Mouse (Mus musculus): Measurements from ENCODE around the gene Coro2a. TPM values are rescaled to one million over a fixed set of nuclear protein-coding genes. Genes with fewer than 3 reads are reported as not detected.
A peak's percentile ranks its signal among the peaks of the same experiment; 100 is the strongest.

Coro2a gene
- polyA plus RNA-seq, 1 experiment from 2014 or later = 6.8 TPM

DNA sequence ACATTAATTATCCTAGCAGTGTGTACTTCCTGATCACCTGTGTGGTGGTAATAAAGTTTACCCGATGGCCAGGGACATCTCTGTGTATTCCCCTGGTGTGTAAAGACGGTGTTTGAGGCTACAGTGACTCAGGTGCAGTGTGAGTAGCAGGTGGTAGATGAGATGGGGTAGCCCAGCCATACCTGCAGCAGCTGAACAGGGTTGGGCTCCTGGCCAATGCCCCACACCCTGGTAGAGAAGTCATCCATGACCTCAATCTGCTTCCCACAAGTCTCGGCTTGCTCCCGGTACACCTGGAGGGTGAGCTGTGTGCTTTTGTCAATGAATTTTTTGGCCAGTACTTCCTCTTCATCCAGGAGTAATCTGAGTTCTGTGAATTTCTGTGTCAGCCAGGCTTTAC lies 78.7 kb downstream of the Coro2a start:
- Histone ChIP-seq H3K4me1 (ENCODE audit: control insufficient read depth, insufficient read depth, low read length) (no peaks in the 10 kb centered on the region), H3K4me2 (replicated peaks; ENCODE audit: low read depth, low read length) (no peak overlapping the region), H3K36me3 (ENCODE audit: control insufficient read depth, insufficient read depth, low read length) (no peaks in the 10 kb centered on the region), H3K9ac (ENCODE audit: low read depth, low read length) (no peak overlapping the region), H3K27ac (ENCODE audit: low read depth, low read length) (no peak overlapping the region), H3K4me3 (ENCODE audit: low read length) (no peak overlapping the region), H3K27me3 (ENCODE audit: control insufficient read depth, insufficient read depth, low read length) (no peaks in the 10 kb centered on the region), H3K9me3 (ENCODE audit: control insufficient read depth, low read length) (no peaks in the 10 kb centered on the region)
- no peak for ATAC-seq (ENCODE audit: low FRiP score, low TSS enrichment)
- WGBS = 75% methylated on average over 4 of the region's 4 CpGs

DNA sequence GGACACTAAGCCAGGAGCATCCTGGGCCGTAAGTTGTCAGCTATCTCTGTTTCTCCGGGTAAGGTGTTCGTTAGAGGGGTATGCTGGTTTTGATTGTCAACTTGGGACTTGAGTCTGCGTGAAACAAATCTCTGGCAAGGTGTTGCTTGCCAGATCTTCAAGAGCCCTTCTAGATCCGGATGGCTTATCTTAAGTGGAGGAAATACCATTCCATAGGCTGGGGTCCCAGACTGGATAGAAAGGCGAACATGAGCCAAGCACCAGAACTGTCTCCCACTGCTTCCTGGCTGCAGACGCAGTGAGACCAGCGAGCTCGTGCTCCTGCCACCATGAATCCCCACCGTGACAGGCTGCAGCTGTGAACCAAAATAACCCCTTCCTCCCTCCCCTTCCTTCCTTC lies 80.5 kb downstream of the Coro2a start:
- Histone ChIP-seq H3K4me2 (replicated peaks; ENCODE audit: low read depth, low read length) (no peak overlapping the region), H3K27me3 (ENCODE audit: control insufficient read depth, insufficient read depth, low read length) (no peaks in the 10 kb centered on the region), H3K27ac (ENCODE audit: low read depth, low read length) (no peak overlapping the region), H3K9ac (ENCODE audit: low read depth, low read length) (no peak overlapping the region), H3K4me1 (ENCODE audit: control insufficient read depth, insufficient read depth, low read length) (no peaks in the 10 kb centered on the region), H3K9me3 (ENCODE audit: control insufficient read depth, low read length) (no peaks in the 10 kb centered on the region), H3K4me3 (ENCODE audit: low read length) (no peak overlapping the region), H3K36me3 (ENCODE audit: control insufficient read depth, insufficient read depth, low read length) (no peaks in the 10 kb centered on the region)
- ATAC-seq (ENCODE audit: low FRiP score, low TSS enrichment) = no peak
- 77% methylated on average over 10 of the region's 10 CpGs for WGBS

DNA sequence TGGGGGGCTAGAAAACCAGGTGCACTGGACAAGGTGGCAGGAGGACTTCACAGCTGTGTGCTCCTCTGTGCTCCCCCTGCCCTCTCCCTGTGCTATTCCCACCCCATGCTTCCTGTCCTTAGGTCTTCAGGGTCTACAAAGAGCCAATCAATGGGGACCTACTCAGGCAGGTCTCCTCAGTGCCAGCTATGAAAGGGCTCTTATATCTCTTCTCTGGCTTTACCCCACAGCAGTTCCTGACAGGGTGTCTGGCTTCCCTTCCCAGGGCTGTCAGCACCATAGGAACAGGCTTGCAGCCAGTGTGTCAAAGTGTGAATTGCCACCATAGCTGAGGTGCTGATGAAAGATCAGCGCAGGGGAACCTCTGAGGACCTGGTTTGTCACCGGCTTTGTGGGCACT lies 81.5 kb downstream of the Coro2a start:
- Histone ChIP-seq H3K4me3 (ENCODE audit: low read length) (no peak overlapping the region), H3K4me2 (replicated peaks; ENCODE audit: low read depth, low read length) (no peak overlapping the region), H3K36me3 (ENCODE audit: control insufficient read depth, insufficient read depth, low read length) (no peaks in the 10 kb centered on the region), H3K9ac (ENCODE audit: low read depth, low read length) (no peak overlapping the region), H3K27me3 (ENCODE audit: control insufficient read depth, insufficient read depth, low read length) (no peaks in the 10 kb centered on the region), H3K4me1 (ENCODE audit: control insufficient read depth, insufficient read depth, low read length) (no peaks in the 10 kb centered on the region), H3K9me3 (ENCODE audit: control insufficient read depth, low read length) (no peaks in the 10 kb centered on the region), H3K27ac (ENCODE audit: low read depth, low read length) (no peak overlapping the region)
- WGBS = 82% methylated on average over 2 of the region's 2 CpGs
- ATAC-seq (ENCODE audit: low FRiP score, low TSS enrichment) = no peak

DNA sequence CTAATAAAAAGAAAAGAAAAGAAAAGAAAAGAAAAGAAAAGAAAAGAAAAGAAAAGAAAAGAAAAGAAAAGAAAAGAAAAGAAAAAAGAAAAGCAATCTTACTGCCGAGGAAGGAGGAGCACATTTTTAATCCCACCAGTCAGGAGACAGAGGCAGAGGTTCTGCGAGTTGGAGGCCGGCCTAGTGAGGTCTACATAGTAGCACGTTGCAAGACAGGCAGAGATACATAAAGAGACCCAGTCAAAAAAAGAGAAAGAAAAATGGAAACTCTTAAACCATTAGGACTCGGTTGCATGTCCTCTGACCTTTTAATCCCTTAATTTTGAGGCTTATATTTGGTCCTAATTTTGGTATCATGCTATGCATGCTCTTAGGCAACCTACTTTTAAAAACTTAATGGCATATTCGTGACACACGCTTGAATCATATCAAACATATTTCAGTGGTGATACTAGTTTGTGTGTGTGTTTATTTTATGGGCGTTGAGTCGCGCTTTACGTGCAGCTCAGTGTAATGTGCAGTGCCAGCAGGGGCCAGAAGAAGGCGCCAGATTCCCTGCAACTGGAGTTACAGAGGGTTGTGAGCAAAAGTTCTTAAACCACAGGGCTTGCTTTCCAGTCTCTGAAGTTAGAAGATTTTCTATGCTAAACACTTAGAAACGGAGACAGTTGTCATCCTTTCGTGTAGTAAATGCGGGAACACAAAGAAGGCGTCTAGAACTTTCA lies 94.1 kb downstream of the Coro2a start:
- Histone ChIP-seq H3K4me2 (replicated peaks; ENCODE audit: low read depth, low read length) (peak overlapping the region; percentile 93), H3K36me3 (ENCODE audit: control insufficient read depth, insufficient read depth, low read length) (peaks cover 9% of the 10 kb centered on the region; the same call in 1 of the 2 replicates), H3K4me3 (ENCODE audit: low read length) (peak overlapping the region; percentile 60), H3K27me3 (ENCODE audit: control insufficient read depth, insufficient read depth, low read length) (peaks cover 5% of the 10 kb centered on the region; the same call in 1 of the 2 replicates), H3K27ac (ENCODE audit: low read depth, low read length) (no peak overlapping the region), H3K9me3 (ENCODE audit: control insufficient read depth, low read length) (no peaks in the 10 kb centered on the region), H3K4me1 (ENCODE audit: control insufficient read depth, insufficient read depth, low read length) (peaks cover 3% of the 10 kb centered on the region; the same call in 1 of the 2 replicates), H3K9ac (ENCODE audit: low read depth, low read length) (no peak overlapping the region)
- peak; percentile 69 for ATAC-seq (ENCODE audit: low FRiP score, low TSS enrichment)
- 11% methylated on average over 16 of the region's 16 CpGs for WGBS

DNA sequence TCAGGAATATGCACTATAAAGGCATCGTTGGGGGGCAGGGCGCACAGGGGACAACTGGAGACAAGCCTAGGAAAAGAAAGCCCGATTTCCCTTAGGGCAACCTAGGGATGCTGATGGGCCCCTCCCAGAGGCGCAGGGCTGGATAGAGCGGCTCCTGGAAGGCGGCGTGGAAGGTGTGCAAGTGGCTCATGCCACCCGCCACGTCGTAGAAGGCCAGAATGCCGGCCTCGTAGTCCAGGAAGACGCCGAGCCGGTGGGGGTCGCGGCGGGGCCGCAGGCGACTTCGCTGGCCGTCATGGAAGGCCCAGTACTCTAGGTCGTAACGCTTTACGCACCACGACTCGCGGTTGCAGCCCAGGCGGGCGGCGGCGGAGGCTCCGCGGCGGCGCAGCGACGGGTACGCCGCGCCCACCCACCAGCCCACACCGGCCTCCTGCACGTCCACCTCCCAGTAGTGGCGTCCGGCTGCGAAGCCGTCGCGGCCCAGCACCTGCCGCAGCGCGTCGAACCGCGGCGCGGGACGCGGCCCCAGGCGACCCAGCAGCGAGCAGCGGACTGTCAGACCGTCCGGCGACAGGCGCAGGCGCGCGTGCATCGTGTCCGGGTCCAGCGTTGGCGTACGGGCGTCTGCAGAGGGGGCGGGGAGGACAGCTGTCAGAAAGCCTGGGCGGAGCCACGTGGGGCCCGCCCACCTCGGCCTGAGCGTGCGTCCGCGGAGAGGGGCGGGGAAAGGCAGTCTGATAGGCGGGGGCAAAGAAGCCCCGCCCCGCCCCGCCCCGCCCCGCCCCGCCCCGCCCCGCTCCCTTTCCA lies 95.0 kb downstream of the Coro2a start:
- H3K4me1 ChIP-seq (ENCODE audit: control insufficient read depth, insufficient read depth, low read length) = peaks cover 3% of the 10 kb centered on the region; the same call in 1 of the 2 replicates
- H3K36me3 ChIP-seq (ENCODE audit: control insufficient read depth, insufficient read depth, low read length) = peaks cover 17% of the 10 kb centered on the region; the same call in 1 of the 2 replicates
- peak overlapping the region; percentile 50 for H3K9ac ChIP-seq (ENCODE audit: low read depth, low read length)
- H3K4me3 ChIP-seq (ENCODE audit: low read length) = peak overlapping the region; percentile 60
- H3K27me3 ChIP-seq (ENCODE audit: control insufficient read depth, insufficient read depth, low read length) = peaks cover 5% of the 10 kb centered on the region; the same call in 1 of the 2 replicates
- WGBS = under 1% methylated on average over 81 of the region's 94 CpGs
- H3K27ac ChIP-seq (ENCODE audit: low read depth, low read length) = no peak overlapping the region; the same call in 1 of the 2 replicates
- peak overlapping the region; percentile 93 for H3K4me2 ChIP-seq (replicated peaks; ENCODE audit: low read depth, low read length)
- H3K9me3 ChIP-seq (ENCODE audit: control insufficient read depth, low read length) = no peaks in the 10 kb centered on the region
- ATAC-seq (ENCODE audit: low FRiP score, low TSS enrichment) = peak; percentile 96

DNA sequence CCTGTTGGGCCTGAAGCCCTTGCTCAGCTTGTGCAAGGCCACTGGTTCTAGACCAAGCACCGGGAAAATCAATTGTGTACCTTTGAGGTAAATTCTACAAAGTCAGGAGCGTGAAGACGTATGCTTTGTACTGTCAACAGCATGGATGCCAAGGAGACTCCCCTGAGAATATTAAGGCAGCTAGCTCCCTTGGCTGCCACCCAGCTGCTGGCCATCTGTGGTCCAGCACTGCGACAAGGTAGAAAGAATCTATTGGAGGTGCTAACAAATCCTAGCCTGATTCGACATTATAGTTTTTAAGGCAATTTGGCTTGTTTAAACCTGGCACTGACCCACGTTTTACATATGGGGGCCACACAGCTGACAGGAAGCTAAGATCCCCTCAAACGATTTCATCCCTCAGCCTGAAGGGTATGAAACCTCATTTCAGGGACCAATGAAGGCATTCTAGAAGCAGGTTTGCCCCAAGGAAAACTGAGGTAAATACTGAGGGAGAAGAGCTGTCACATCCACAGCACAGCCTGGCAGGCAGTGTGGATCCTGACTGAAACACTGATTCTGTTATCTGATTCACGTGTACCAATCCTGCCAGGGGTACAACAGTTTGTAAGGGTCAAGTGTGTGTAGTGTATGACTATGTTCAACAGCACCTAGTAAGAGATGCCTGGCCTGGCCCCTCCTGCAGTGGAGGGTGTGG lies 96.5 kb downstream of the Coro2a start:
- Histone ChIP-seq H3K27me3 (ENCODE audit: control insufficient read depth, insufficient read depth, low read length) (peaks cover 5% of the 10 kb centered on the region; the same call in 1 of the 2 replicates), H3K4me3 (ENCODE audit: low read length) (no peak overlapping the region), H3K9me3 (ENCODE audit: control insufficient read depth, low read length) (no peaks in the 10 kb centered on the region), H3K27ac (ENCODE audit: low read depth, low read length) (no peak overlapping the region), H3K4me2 (replicated peaks; ENCODE audit: low read depth, low read length) (no peak overlapping the region), H3K9ac (ENCODE audit: low read depth, low read length) (no peak overlapping the region), H3K4me1 (ENCODE audit: control insufficient read depth, insufficient read depth, low read length) (peaks cover 3% of the 10 kb centered on the region; the same call in 1 of the 2 replicates), H3K36me3 (ENCODE audit: control insufficient read depth, insufficient read depth, low read length) (peaks cover 31% of the 10 kb centered on the region)
- ATAC-seq (ENCODE audit: low FRiP score, low TSS enrichment) = no peak
- 73% methylated on average over 8 of the region's 8 CpGs for WGBS

DNA sequence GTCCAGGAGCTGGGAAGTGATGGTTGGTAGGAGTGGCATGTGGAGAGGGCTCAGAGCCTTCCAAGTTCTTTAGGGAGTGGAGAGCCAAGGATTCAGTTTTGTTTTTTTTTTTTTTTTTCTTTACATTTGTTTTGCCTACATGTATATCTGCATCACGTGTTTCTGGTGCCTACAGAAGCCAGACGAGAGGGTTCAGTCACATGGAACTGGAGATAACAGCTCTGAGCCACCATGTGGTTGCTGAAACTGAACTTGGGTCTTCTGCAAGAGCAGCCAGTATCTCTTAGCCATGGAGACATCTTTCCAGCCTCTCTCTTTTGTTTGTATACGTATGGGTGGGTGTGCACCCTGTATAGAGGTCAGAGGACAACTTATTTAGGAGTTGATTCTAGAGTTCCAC lies 98.1 kb downstream of the Coro2a start:
- Histone ChIP-seq H3K4me3 (ENCODE audit: low read length) (no peak overlapping the region), H3K27ac (ENCODE audit: low read depth, low read length) (no peak overlapping the region), H3K36me3 (ENCODE audit: control insufficient read depth, insufficient read depth, low read length) (peaks cover 45% of the 10 kb centered on the region), H3K9ac (ENCODE audit: low read depth, low read length) (no peak overlapping the region), H3K27me3 (ENCODE audit: control insufficient read depth, insufficient read depth, low read length) (peaks cover 5% of the 10 kb centered on the region; the same call in 1 of the 2 replicates), H3K4me2 (replicated peaks; ENCODE audit: low read depth, low read length) (no peak overlapping the region), H3K4me1 (ENCODE audit: control insufficient read depth, insufficient read depth, low read length) (peaks cover 3% of the 10 kb centered on the region; the same call in 1 of the 2 replicates), H3K9me3 (ENCODE audit: control insufficient read depth, low read length) (no peaks in the 10 kb centered on the region)
- WGBS = 81% methylated on average over 3 of the region's 3 CpGs
- no peak for ATAC-seq (ENCODE audit: low FRiP score, low TSS enrichment)

DNA sequence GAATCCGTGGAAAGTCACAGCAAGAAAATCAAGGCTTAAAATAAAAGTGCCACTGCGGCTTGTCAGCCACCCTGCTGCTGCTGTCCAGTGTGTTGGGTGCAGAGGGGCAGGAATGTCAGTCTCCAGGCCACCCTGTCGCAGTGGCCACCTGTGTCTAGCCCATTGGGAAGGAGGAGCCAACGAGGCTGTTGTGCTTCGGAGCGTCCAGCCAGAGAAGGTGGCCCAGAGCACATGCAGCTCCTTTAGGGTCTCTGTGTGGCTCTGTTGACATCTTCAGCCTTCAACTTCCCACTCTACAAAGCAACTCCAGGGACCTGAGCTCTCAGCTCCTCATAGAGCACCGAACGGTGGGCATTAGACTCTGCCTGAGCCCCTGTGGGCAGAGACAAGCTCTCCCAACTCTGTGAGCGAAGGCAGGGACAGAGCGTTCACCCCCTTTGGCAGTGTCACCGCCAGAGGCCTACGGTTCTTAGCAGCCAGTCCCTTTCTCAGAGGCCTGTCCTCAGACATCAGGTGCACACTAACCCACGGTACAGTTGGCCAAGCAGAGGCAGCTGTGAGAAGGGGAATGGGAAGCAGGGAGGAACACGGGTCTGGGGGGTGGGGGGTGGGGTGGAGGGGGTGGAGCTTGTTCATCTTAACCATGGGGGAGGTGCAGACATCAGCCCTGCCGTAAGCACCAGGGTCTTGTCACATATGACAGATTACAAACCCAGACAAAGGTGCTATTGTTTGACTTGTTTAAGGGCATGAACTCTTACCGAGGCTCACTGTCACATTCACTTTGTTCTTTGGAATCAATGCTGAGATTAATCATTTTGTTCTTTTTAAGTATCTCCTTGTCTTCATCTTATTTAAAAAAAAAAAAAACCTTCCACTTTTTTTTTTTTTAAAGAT lies 99.1 kb downstream of the Coro2a start:
- Histone ChIP-seq H3K9me3 (ENCODE audit: control insufficient read depth, low read length) (no peaks in the 10 kb centered on the region), H3K4me3 (ENCODE audit: low read length) (no peak overlapping the region), H3K9ac (ENCODE audit: low read depth, low read length) (no peak overlapping the region), H3K27ac (ENCODE audit: low read depth, low read length) (no peak overlapping the region), H3K36me3 (ENCODE audit: control insufficient read depth, insufficient read depth, low read length) (peaks cover 45% of the 10 kb centered on the region), H3K4me1 (ENCODE audit: control insufficient read depth, insufficient read depth, low read length) (peaks cover 3% of the 10 kb centered on the region; the same call in 1 of the 2 replicates), H3K27me3 (ENCODE audit: control insufficient read depth, insufficient read depth, low read length) (peaks cover 5% of the 10 kb centered on the region; the same call in 1 of the 2 replicates), H3K4me2 (replicated peaks; ENCODE audit: low read depth, low read length) (no peak overlapping the region)
- no peak for ATAC-seq (ENCODE audit: low FRiP score, low TSS enrichment)
- 78% methylated on average over 16 of the region's 16 CpGs for WGBS

Data from kidney, embryonic 14.5 days (tissue).